Mouse (Mus musculus): ENCODE results near the gene Apon. TPM values are rescaled to one million over a fixed set of nuclear protein-coding genes. Genes with fewer than 3 reads are reported as not detected.
A peak's percentile ranks its signal among the peaks of the same experiment; 100 is the strongest.

The Apon gene
- polyA plus RNA-seq, 2 experiments, result 0.30 to 0.72 TPM

GRCm38 (mm10) chr10:128303126-128304021 lies 49.5 kb downstream of the Apon start, which contains the start of gene Pan2:
Pan2 (plus strand) TSS chr10:128303335.
- DNase-seq (ENCODE audit: low spot score) (peak; percentile 99), ATAC-seq (ENCODE audit: low FRiP score, low read depth) (peak; percentile 100)
- Histone ChIP-seq H3K4me2 (replicated peaks; ENCODE audit: low read depth, low read length, severe bottlenecking) (peak within 1 kb of the TSS; percentile 91), H3K9me3 (ENCODE audit: control insufficient read depth, low read length) (no peaks in the 10 kb centered on the region), H3K4me1 (ENCODE audit: control insufficient read depth, insufficient read depth, low read length) (peaks cover 12% of the 10 kb centered on the region), H3K27ac (replicated peaks; ENCODE audit: low read depth, low read length) (peak within 1 kb of the TSS; percentile 97), H3K36me3 (ENCODE audit: control insufficient read depth, insufficient read depth, low read length) (peaks cover 5% of the 10 kb centered on the region), H3K4me3 (replicated peaks; ENCODE audit: low read length) (peak within 1 kb of the TSS; percentile 60), H3K9ac (ENCODE audit: low read depth, low read length, severe bottlenecking) (peak within 1 kb of the TSS; percentile 87), H3K27me3 (ENCODE audit: control insufficient read depth, insufficient read depth, low read length) (no peaks in the 10 kb centered on the region)
- TF ChIP-seq POLR2A (IDR thresholded peaks at IDR 0.05; ENCODE audit: borderline replicate concordance, extremely low read depth, insufficient read depth, insufficient read length), result peak; percentile 57; the same call in 1 of the 2 replicates
- WGBS, result under 1% methylated on average over 37 of the region's 37 CpGs

Other genes with a start within 250 kb of the Apon start
- not detected in 2 replicates for gene Hsd17b6, start 246.5 kb upstream of the Apon start, polyA plus RNA-seq (2012; rRNA removed)
- not detected in 2 replicates for gene Hsd17b6, start 246.5 kb upstream of the Apon start, polyA plus RNA-seq (2014; fragmentation: Nextera tagmentation; extraction: Ambion mirVana)
- 47.6 and 59.5 TPM in 2 replicates for gene Prim1, start 238.9 kb upstream of the Apon start, polyA plus RNA-seq (2012; rRNA removed)
- 73.9 and 76.5 TPM in 2 replicates for gene Prim1, start 238.9 kb upstream of the Apon start, polyA plus RNA-seq (2014; fragmentation: Nextera tagmentation; extraction: Ambion mirVana)
- gene Naca, start 218.5 kb upstream of the Apon start, polyA plus RNA-seq (2012; rRNA removed), result 362 and 554 TPM in 2 replicates
- 844 and 893 TPM in 2 replicates for gene Naca, start 218.5 kb upstream of the Apon start, polyA plus RNA-seq (2014; fragmentation: Nextera tagmentation; extraction: Ambion mirVana)
- gene Ptges3, start 195.1 kb upstream of the Apon start, polyA plus RNA-seq (2012; rRNA removed), result 78.0 and 93.0 TPM in 2 replicates
- gene Ptges3, start 195.1 kb upstream of the Apon start, polyA plus RNA-seq (2014; fragmentation: Nextera tagmentation; extraction: Ambion mirVana), result 450 and 461 TPM in 2 replicates
- 1,269 and 2,071 TPM in 2 replicates for gene Atp5b, start 170.8 kb upstream of the Apon start, polyA plus RNA-seq (2012; rRNA removed)
- 1,908 and 2,011 TPM in 2 replicates for gene Atp5b, start 170.8 kb upstream of the Apon start, polyA plus RNA-seq (2014; fragmentation: Nextera tagmentation; extraction: Ambion mirVana)
- 28.3 and 31.1 TPM in 2 replicates for gene Baz2a, start 162.5 kb upstream of the Apon start, polyA plus RNA-seq (2012; rRNA removed)
- gene Baz2a, start 162.5 kb upstream of the Apon start, polyA plus RNA-seq (2014; fragmentation: Nextera tagmentation; extraction: Ambion mirVana), result 17.5 and 18.2 TPM in 2 replicates
- 113 and 117 TPM in 2 replicates for gene Rbms2, start 73.8 kb upstream of the Apon start, polyA plus RNA-seq (2012; rRNA removed)
- 33.8 and 35.9 TPM in 2 replicates for gene Rbms2, start 73.8 kb upstream of the Apon start, polyA plus RNA-seq (2014; fragmentation: Nextera tagmentation; extraction: Ambion mirVana)
- 4.8 and 5.8 TPM in 2 replicates for gene Gls2, start 59.6 kb upstream of the Apon start, polyA plus RNA-seq (2012; rRNA removed)
- gene Gls2, start 59.6 kb upstream of the Apon start, polyA plus RNA-seq (2014; fragmentation: Nextera tagmentation; extraction: Ambion mirVana), result 2.0 and 2.5 TPM in 2 replicates
- 22.3 and 27.4 TPM in 2 replicates for gene Spryd4, start 42.3 kb upstream of the Apon start, polyA plus RNA-seq (2012; rRNA removed)
- 36.9 and 38.7 TPM in 2 replicates for gene Spryd4, start 42.3 kb upstream of the Apon start, polyA plus RNA-seq (2014; fragmentation: Nextera tagmentation; extraction: Ambion mirVana)
- 0.88 and 1.7 TPM in 2 replicates for gene Mip, start 28.3 kb upstream of the Apon start, polyA plus RNA-seq (2012; rRNA removed)
- 0.17 and 0.37 TPM in 2 replicates for gene Mip, start 28.3 kb upstream of the Apon start, polyA plus RNA-seq (2014; fragmentation: Nextera tagmentation; extraction: Ambion mirVana)
- gene Timeless, start 22.0 kb upstream of the Apon start, polyA plus RNA-seq (2012; rRNA removed), result 31.7 and 32.4 TPM in 2 replicates
- gene Timeless, start 22.0 kb upstream of the Apon start, polyA plus RNA-seq (2014; fragmentation: Nextera tagmentation; extraction: Ambion mirVana), result 48.6 and 54.7 TPM in 2 replicates
- 0.20 and 0.32 TPM in 2 replicates for gene Apof, start 14.6 kb downstream of the Apon start, polyA plus RNA-seq (2012; rRNA removed)
- gene Apof, start 14.6 kb downstream of the Apon start, polyA plus RNA-seq (2014; fragmentation: Nextera tagmentation; extraction: Ambion mirVana), result not detected in 2 replicates
- 20.5 and 22.1 TPM in 2 replicates for gene Stat2, start 16.5 kb downstream of the Apon start, polyA plus RNA-seq (2012; rRNA removed)
- gene Stat2, start 16.5 kb downstream of the Apon start, polyA plus RNA-seq (2014; fragmentation: Nextera tagmentation; extraction: Ambion mirVana), result 12.9 and 13.2 TPM in 2 replicates
- 0.18 and 0.31 TPM in 2 replicates for gene Il23a, start 44.7 kb downstream of the Apon start, polyA plus RNA-seq (2012; rRNA removed)
- 0.28 TPM in 1 of 2 replicates, not detected in the other for gene Il23a, start 44.7 kb downstream of the Apon start, polyA plus RNA-seq (2014; fragmentation: Nextera tagmentation; extraction: Ambion mirVana)
- 49.7 and 58.0 TPM in 2 replicates for gene Pan2, start 49.2 kb downstream of the Apon start, polyA plus RNA-seq (2012; rRNA removed)
- 26.6 and 31.1 TPM in 2 replicates for gene Pan2, start 49.2 kb downstream of the Apon start, polyA plus RNA-seq (2014; fragmentation: Nextera tagmentation; extraction: Ambion mirVana)
- gene Cnpy2, start 68.4 kb downstream of the Apon start, polyA plus RNA-seq (2012; rRNA removed), result 129 and 169 TPM in 2 replicates
- 378 and 387 TPM in 2 replicates for gene Cnpy2, start 68.4 kb downstream of the Apon start, polyA plus RNA-seq (2014; fragmentation: Nextera tagmentation; extraction: Ambion mirVana)
- gene Cs, start 83.6 kb downstream of the Apon start, polyA plus RNA-seq (2012; rRNA removed), result 131 and 149 TPM in 2 replicates
- 173 and 174 TPM in 2 replicates for gene Cs, start 83.6 kb downstream of the Apon start, polyA plus RNA-seq (2014; fragmentation: Nextera tagmentation; extraction: Ambion mirVana)
- gene Coq10a, start 114.9 kb downstream of the Apon start, polyA plus RNA-seq (2012; rRNA removed), result 38.9 and 43.5 TPM in 2 replicates
- gene Coq10a, start 114.9 kb downstream of the Apon start, polyA plus RNA-seq (2014; fragmentation: Nextera tagmentation; extraction: Ambion mirVana), result 19.4 and 21.5 TPM in 2 replicates
- gene Ankrd52, start 123.0 kb downstream of the Apon start, polyA plus RNA-seq (2012; rRNA removed), result 50.7 and 59.8 TPM in 2 replicates
- gene Ankrd52, start 123.0 kb downstream of the Apon start, polyA plus RNA-seq (2014; fragmentation: Nextera tagmentation; extraction: Ambion mirVana), result 11.3 and 11.9 TPM in 2 replicates
- 0.39 and 0.55 TPM in 2 replicates for gene Slc39a5, start 147.1 kb downstream of the Apon start, polyA plus RNA-seq (2012; rRNA removed)
- 0.14 TPM in 1 of 2 replicates, not detected in the other for gene Slc39a5, start 147.1 kb downstream of the Apon start, polyA plus RNA-seq (2014; fragmentation: Nextera tagmentation; extraction: Ambion mirVana)
- gene Nabp2, start 157.4 kb downstream of the Apon start, polyA plus RNA-seq (2012; rRNA removed), result 38.9 and 42.3 TPM in 2 replicates
- 68.6 and 71.9 TPM in 2 replicates for gene Nabp2, start 157.4 kb downstream of the Apon start, polyA plus RNA-seq (2014; fragmentation: Nextera tagmentation; extraction: Ambion mirVana)
- gene Rnf41, start 157.6 kb downstream of the Apon start, polyA plus RNA-seq (2012; rRNA removed), result 37.0 and 38.1 TPM in 2 replicates
- gene Rnf41, start 157.6 kb downstream of the Apon start, polyA plus RNA-seq (2014; fragmentation: Nextera tagmentation; extraction: Ambion mirVana), result 35.7 and 36.1 TPM in 2 replicates
- gene Smarcc2, start 205.2 kb downstream of the Apon start, polyA plus RNA-seq (2012; rRNA removed), result 216 and 219 TPM in 2 replicates
- 98.0 and 110 TPM in 2 replicates for gene Smarcc2, start 205.2 kb downstream of the Apon start, polyA plus RNA-seq (2014; fragmentation: Nextera tagmentation; extraction: Ambion mirVana)
- gene Myl6, start 240.0 kb downstream of the Apon start, polyA plus RNA-seq (2012; rRNA removed), result 1,142 and 1,623 TPM in 2 replicates
- 1,081 and 1,105 TPM in 2 replicates for gene Myl6, start 240.0 kb downstream of the Apon start, polyA plus RNA-seq (2014; fragmentation: Nextera tagmentation; extraction: Ambion mirVana)
- 54.9 and 56.7 TPM in 2 replicates for gene Myl6b, start 244.6 kb downstream of the Apon start, polyA plus RNA-seq (2012; rRNA removed)
- gene Myl6b, start 244.6 kb downstream of the Apon start, polyA plus RNA-seq (2014; fragmentation: Nextera tagmentation; extraction: Ambion mirVana), result 6.1 and 6.6 TPM in 2 replicates